Mouse (Mus musculus) kidney, adult 9 months (tissue): ENCODE results near the gene Cd37.
"Not testable (repeated sequence)": the region's sequence is repeated elsewhere in the genome, so short reads cannot be mapped to it uniquely, and the experiment has no call there.

ENCODE experiments used
- DNase-seq: peaks from one replicate; pipeline ENCODE4 v3.0.0; 2022

Gene Cd37

GRCm38 (mm10) chr7:45238723-45239496 lies at the start of gene Cd37:
Gene Cd37 (minus strand): TSS chr7:45239115.
- peak; percentile 16 for DNase-seq

GRCm38 (mm10) chr7:45286486-45286885 lies 47.6 kb upstream of the Cd37 start:
- no peak for DNase-seq

GRCm38 (mm10) chr7:45277136-45277760 lies 38.3 kb upstream of the Cd37 start, which contains the start of gene Slc6a21:
Gene Slc6a21 (plus strand): TSS chr7:45277513.
- DNase-seq: peak; percentile 87

GRCm38 (mm10) chr7:45273672-45274071 lies 34.8 kb upstream of the Cd37 start:
- DNase-seq: no peak

- no peak for DNase-seq
Measured at GRCm38 (mm10) chr7:45272786-45273412, 34.0 kb upstream of the Cd37 start.

- no peak for DNase-seq
Measured at GRCm38 (mm10) chr7:45265518-45265917, 26.6 kb upstream of the Cd37 start.

GRCm38 (mm10) chr7:45264348-45264747 lies 25.4 kb upstream of the Cd37 start:
- peak; percentile 50 for DNase-seq

GRCm38 (mm10) chr7:45263006-45263607 lies 24.2 kb upstream of the Cd37 start:
- DNase-seq: no peak

GRCm38 (mm10) chr7:45262266-45262665 lies 23.4 kb upstream of the Cd37 start:
- no peak for DNase-seq

- no peak for DNase-seq
Measured at GRCm38 (mm10) chr7:45259281-45259680, 20.4 kb upstream of the Cd37 start.

GRCm38 (mm10) chr7:45257063-45257840 lies 18.3 kb upstream of the Cd37 start:
- DNase-seq: no peak

- not testable (repeated sequence) for DNase-seq
Measured at GRCm38 (mm10) chr7:45255822-45256221, 16.9 kb upstream of the Cd37 start.

GRCm38 (mm10) chr7:45253806-45254205 lies 14.9 kb upstream of the Cd37 start:
- no peak for DNase-seq

- DNase-seq: no peak
Measured at GRCm38 (mm10) chr7:45247666-45248065, 8.8 kb upstream of the Cd37 start.

- DNase-seq: no peak
Measured at GRCm38 (mm10) chr7:45241389-45241749, 2.5 kb upstream of the Cd37 start.

GRCm38 (mm10) chr7:45240633-45241388 lies 1.9 kb upstream of the Cd37 start, which contains the start of gene Slc6a16:
Gene Slc6a16 (plus strand): TSS chr7:45241085.
- peak; percentile 62 for DNase-seq

GRCm38 (mm10) chr7:45240109-45240508 lies 1.2 kb upstream of the Cd37 start:
- DNase-seq: no peak

- DNase-seq: no peak
Measured at GRCm38 (mm10) chr7:45237747-45238699, 892 bp downstream of the Cd37 start.

GRCm38 (mm10) chr7:45235656-45236180 lies 3.2 kb downstream of the Cd37 start:
- DNase-seq: no peak

- DNase-seq: peak; percentile 32
Measured at GRCm38 (mm10) chr7:45234922-45235571, 3.9 kb downstream of the Cd37 start.
